Mouse (Mus musculus) embryonic fibroblast, embryonic 13.5 days (primary cell): Measurements from ENCODE around the gene Wdr89.

Experiments used
- CTCF ChIP-seq: IDR thresholded peaks from 2 replicates; pipeline ENCODE4 v1.5.1; 2011; ENCODE audit warnings: mild to moderate bottlenecking, control low read depth, low read length, moderate library complexity, borderline replicate concordance; ENCODE audit not compliant: insufficient read depth
- POLR2A ChIP-seq: IDR thresholded peaks from 2 replicates; pipeline ENCODE4 v1.6.1; 2011; ENCODE audit warnings: low read depth, mild to moderate bottlenecking, control low read depth, low read length, moderate library complexity

- TF ChIP-seq POLR2A (no peak), CTCF (no peak)
Measured at GRCm38 (mm10) chr12:75645780-75646179, 23.6 kb downstream of the Wdr89 start.
